Mouse (Mus musculus) thymus, adult 2 months (tissue): ENCODE data around the gene Erg. TPM values are rescaled to one million over a fixed set of nuclear protein-coding genes. Genes with fewer than 3 reads are reported as not detected.
A peak's percentile ranks its signal among the peaks of the same experiment; 100 is the strongest.

ENCODE experiments used
- DNase-seq: peaks from one replicate; pipeline ENCODE4 v3.0.0; 2021
- H3K27ac ChIP-seq: fragments of 200-500 bp; 2 replicates; pipeline ENCODE4 v1.5.1; 2012; ENCODE audit warnings: low read length, control low read depth; ENCODE audit not compliant: control insufficient read depth, insufficient read depth
- H3K27me3 ChIP-seq: fragments of 200-500 bp; 2 replicates; pipeline ENCODE4 v1.6.1; 2012; ENCODE audit warnings: mild to moderate bottlenecking, low read length, moderate library complexity, mixed read lengths; ENCODE audit not compliant: control insufficient read depth, insufficient read depth
- H3K36me3 ChIP-seq: fragments of 200-500 bp; 2 replicates; pipeline ENCODE4 v1.6.1; 2012; ENCODE audit warnings: mild to moderate bottlenecking, low read length, moderate library complexity; ENCODE audit not compliant: control insufficient read depth, insufficient read depth
- H3K4me1 ChIP-seq: fragments of 200-500 bp; replicated peaks from 2 replicates; pipeline ENCODE4 v1.6.1; 2012; ENCODE audit warnings: low read length; ENCODE audit not compliant: control insufficient read depth, insufficient read depth
- H3K4me3 ChIP-seq: fragments of 200-500 bp; 2 replicates; pipeline ENCODE4 v1.5.1; 2012; ENCODE audit warnings: mild to moderate bottlenecking, low read length, control low read depth, moderate library complexity; ENCODE audit not compliant: control insufficient read depth, insufficient read depth
- CTCF ChIP-seq: fragments of 200-500 bp; IDR thresholded peaks from 2 replicates; pipeline ENCODE4 v1.5.1; 2012; ENCODE audit warnings: mild to moderate bottlenecking, control low read depth, low read length, moderate library complexity, borderline replicate concordance; ENCODE audit not compliant: control insufficient read depth, poor library complexity, insufficient read depth; ENCODE audit errors: extremely low read depth
- POLR2A ChIP-seq: fragments of 200-500 bp; IDR thresholded peaks from 2 replicates; pipeline ENCODE4 v1.6.1; 2012; ENCODE audit warnings: mild to moderate bottlenecking, low read length, control low read depth, moderate library complexity; ENCODE audit not compliant: control insufficient read depth, poor library complexity, insufficient read depth; ENCODE audit errors: extremely low read depth
- WGBS: fragments of 180-500 bp; shearing (Covaris S2); methylation state at CpG from one replicate; pipeline ENCODE4 v1.1.7; 2018; 5-methylcytosine and 5-hydroxymethylcytosine counted together
- polyA plus RNA-seq: library from polyadenylated mRNA; depleted of rRNA; stranded (reverse); fragments of >200 nt; gene quantifications from 2 replicates; pipeline ENCODE4 v1.2.3, GENCODE M21; 2012

The Erg gene
- polyA plus RNA-seq, 1 experiment, result 4.0 TPM

GRCm38 (mm10) chr16:95463796-95464195, 122.6 kb downstream of the Erg start:
- Histone ChIP-seq H3K27me3 (no peaks in the 10 kb centered on the region), H3K36me3 (no peaks in the 10 kb centered on the region), H3K4me3 (no peak overlapping the region), H3K27ac (no peak overlapping the region), H3K4me1 (peaks cover 1% of the 10 kb centered on the region)
- DNase-seq, result no peak
- TF ChIP-seq POLR2A (no peak), CTCF (no peak)
- WGBS, result 65% methylated on average over 6 of the region's 6 CpGs

- TF ChIP-seq POLR2A, result no peak
- no peak for TF ChIP-seq CTCF
- WGBS, result 94% methylated on average over 7 of the region's 7 CpGs
- no peaks in the 10 kb centered on the region for H3K36me3 ChIP-seq
- DNase-seq, result no peak
- no peak overlapping the region for H3K27ac ChIP-seq
- peaks cover 8% of the 10 kb centered on the region for H3K4me1 ChIP-seq
- no peaks in the 10 kb centered on the region; the same call in 1 of the 2 replicates for H3K27me3 ChIP-seq
- H3K4me3 ChIP-seq, result no peak overlapping the region
Observed at GRCm38 (mm10) chr16:95461941-95462340, 124.5 kb downstream of the Erg start.

GRCm38 (mm10) chr16:95460336-95460735, 126.1 kb downstream of the Erg start:
- Histone ChIP-seq H3K4me3 (no peak overlapping the region), H3K4me1 (peaks cover 15% of the 10 kb centered on the region), H3K27ac (no peak overlapping the region), H3K27me3 (no peaks in the 10 kb centered on the region; the same call in 1 of the 2 replicates), H3K36me3 (no peaks in the 10 kb centered on the region)
- WGBS, result 89% methylated on average over 2 of the region's 2 CpGs
- TF ChIP-seq POLR2A (no peak), CTCF (no peak)
- DNase-seq, result no peak

- Histone ChIP-seq H3K4me1 (peaks cover 21% of the 10 kb centered on the region), H3K27me3 (no peaks in the 10 kb centered on the region; the same call in 1 of the 2 replicates), H3K36me3 (no peaks in the 10 kb centered on the region), H3K27ac (no peak overlapping the region), H3K4me3 (no peak overlapping the region)
- DNase-seq, result no peak
- 17% methylated on average over 5 of the region's 5 CpGs for whole genome bisulfite sequencing
- no peak for TF ChIP-seq CTCF
- TF ChIP-seq POLR2A, result no peak
Observed at GRCm38 (mm10) chr16:95459325-95459691, 127.1 kb downstream of the Erg start.

GRCm38 (mm10) chr16:95458590-95459324, 127.6 kb downstream of the Erg start:
- no peak overlapping the region; the same call in 1 of the 2 replicates for H3K27ac ChIP-seq
- peaks cover 21% of the 10 kb centered on the region for H3K4me1 ChIP-seq
- H3K4me3 ChIP-seq, result peak overlapping the region; percentile 24
- H3K27me3 ChIP-seq, result no peaks in the 10 kb centered on the region; the same call in 1 of the 2 replicates
- H3K36me3 ChIP-seq, result no peaks in the 10 kb centered on the region
- TF ChIP-seq POLR2A (no peak), CTCF (no peak)
- 10% methylated on average over 17 of the region's 17 CpGs for WGBS
- DNase-seq, result no peak

- no peaks in the 10 kb centered on the region; the same call in 1 of the 2 replicates for H3K27me3 ChIP-seq
- H3K36me3 ChIP-seq, result no peaks in the 10 kb centered on the region
- no peak for TF ChIP-seq POLR2A
- TF ChIP-seq CTCF, result no peak
- no peak overlapping the region for H3K27ac ChIP-seq
- peaks cover 24% of the 10 kb centered on the region for H3K4me1 ChIP-seq
- 18% methylated on average over 3 of the region's 3 CpGs for WGBS
- no peak overlapping the region for H3K4me3 ChIP-seq
- DNase-seq, result no peak
Observed at GRCm38 (mm10) chr16:95457006-95457405, 129.4 kb downstream of the Erg start.
